Comparison of ENCODE assay signal across 15 mouse cellular contexts in the genomic region with DNA sequence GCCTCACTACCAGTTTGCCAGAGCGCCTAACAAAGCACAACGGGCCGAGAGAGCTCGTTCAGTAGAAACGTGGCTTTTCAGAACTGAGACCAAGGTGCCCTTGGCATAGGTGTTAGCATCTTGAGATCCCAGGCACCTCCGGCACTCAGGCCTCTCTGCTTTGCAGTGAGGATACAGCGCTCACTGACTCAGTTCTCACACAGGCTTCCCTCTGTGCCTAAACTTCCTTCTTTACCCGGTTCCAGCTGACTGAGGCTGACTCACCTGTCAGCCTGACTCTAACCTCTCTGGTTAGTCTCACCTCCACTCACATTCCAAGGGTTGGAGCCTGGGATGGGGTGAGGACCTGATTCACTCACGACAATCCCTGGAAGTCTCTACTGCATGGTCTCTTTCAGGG. TPM values are rescaled to one million over a fixed set of nuclear protein-coding genes. Genes with fewer than 3 reads are reported as not detected.
DNase-seq lines count a peak whose midpoint lies in the region; ATAC-seq and TF ChIP-seq lines count a peak whose summit lies in the region.
"Had no signal": no experiment of that assay in that cellular context is flagged by ENCODE, and none has a peak within 500 bp of the region (broad histone marks: within the 10 kb centered on the region; RNA-seq: fewer than 3 reads in every experiment).

No protein-coding gene starts in this region.

- no peak overlapping the region for H3K9ac ChIP-seq in forebrain, embryonic 15.5 days (replicated peaks)
- no peak overlapping the region for H3K9ac ChIP-seq in forebrain, embryonic 12.5 days
- H3K9ac ChIP-seq in kidney, embryonic 15.5 days: no peak overlapping the region
- H3K9ac ChIP-seq in kidney, embryonic 14.5 days (ENCODE audit: low read depth, low read length): no peak overlapping the region
- H3K9ac ChIP-seq in neural tube, embryonic 12.5 days: no peak overlapping the region
- H3K9ac ChIP-seq in stomach, postnatal 0 days (ENCODE audit: low read length): no peak overlapping the region
- H3K9ac ChIP-seq: embryonic facial prominence, embryonic 12.5 days; liver, embryonic 13.5 days had no signal

- ATAC-seq in forebrain, embryonic 15.5 days (replicated peaks): peak; percentile 11; the same call in 1 of the 2 replicates
- ATAC-seq in forebrain, embryonic 12.5 days (ENCODE audit: low FRiP score): no peak
- ATAC-seq in kidney, embryonic 15.5 days (replicated peaks; ENCODE audit: low FRiP score): peak; percentile 70; the same call in 1 of the 2 replicates
- ATAC-seq in kidney, embryonic 14.5 days (ENCODE audit: low FRiP score, low TSS enrichment): no peak
- no peak for ATAC-seq in neural tube, embryonic 12.5 days (ENCODE audit: low FRiP score, low read depth)
- peak; percentile 42; the same call in 1 of the 2 replicates for ATAC-seq in stomach, postnatal 0 days (ENCODE audit: low FRiP score, low TSS enrichment)
- ATAC-seq in activated CD4-positive, CD25-positive, alpha-beta regulatory T cell, adult 4 months: no peak

- H3K4me2 ChIP-seq in forebrain, embryonic 15.5 days (replicated peaks): no peak overlapping the region
- H3K4me2 ChIP-seq in forebrain, embryonic 12.5 days: no peak overlapping the region
- no peak overlapping the region for H3K4me2 ChIP-seq in kidney, embryonic 15.5 days
- no peak overlapping the region for H3K4me2 ChIP-seq in kidney, embryonic 14.5 days (replicated peaks; ENCODE audit: low read depth, low read length)
- no peak overlapping the region for H3K4me2 ChIP-seq in neural tube, embryonic 12.5 days (replicated peaks)
- H3K4me2 ChIP-seq in stomach, postnatal 0 days (replicated peaks; ENCODE audit: low read depth): no peak overlapping the region
- H3K4me2 ChIP-seq: embryonic facial prominence, embryonic 12.5 days; liver, embryonic 13.5 days had no signal

- no peaks in the 10 kb centered on the region for H3K27me3 ChIP-seq in forebrain, embryonic 15.5 days
- no peaks in the 10 kb centered on the region; the same call in 1 of the 2 replicates for H3K27me3 ChIP-seq in forebrain, embryonic 12.5 days
- H3K27me3 ChIP-seq in kidney, embryonic 15.5 days: no peaks in the 10 kb centered on the region
- H3K27me3 ChIP-seq in kidney, embryonic 14.5 days (ENCODE audit: control insufficient read depth, insufficient read depth, low read length): no peaks in the 10 kb centered on the region
- no peaks in the 10 kb centered on the region for H3K27me3 ChIP-seq in neural tube, embryonic 12.5 days (replicated peaks)
- no peaks in the 10 kb centered on the region for H3K27me3 ChIP-seq in stomach, postnatal 0 days (ENCODE audit: control insufficient read depth, insufficient read depth, low read length)
- H3K27me3 ChIP-seq: embryonic facial prominence, embryonic 12.5 days; liver, embryonic 13.5 days had no signal

- peak overlapping the region; percentile 80 for H3K27ac ChIP-seq in forebrain, embryonic 15.5 days (replicated peaks)
- H3K27ac ChIP-seq in forebrain, embryonic 12.5 days: no peak overlapping the region
- H3K27ac ChIP-seq in kidney, embryonic 15.5 days: peak overlapping the region; percentile 64; the same call in 1 of the 2 replicates
- H3K27ac ChIP-seq in kidney, embryonic 14.5 days (ENCODE audit: low read depth, low read length): no peak overlapping the region
- 0 out of 2 replicates have a peak overlapping the region, but pooled peaks have one; percentile 10 for H3K27ac ChIP-seq in neural tube, embryonic 12.5 days
- 0 out of 2 replicates have a peak overlapping the region, but pooled peaks have one; percentile 3 for H3K27ac ChIP-seq in stomach, postnatal 0 days (replicated peaks)
- H3K27ac ChIP-seq: embryonic facial prominence, embryonic 12.5 days; liver, embryonic 13.5 days had no signal

- no peak for TF ChIP-seq EP300 in stomach, postnatal 0 days (optimal IDR thresholded peaks at IDR 0.05)

- H3K36me3 ChIP-seq in forebrain, embryonic 15.5 days: no peaks in the 10 kb centered on the region
- H3K36me3 ChIP-seq in forebrain, embryonic 12.5 days (replicated peaks): no peaks in the 10 kb centered on the region
- no peaks in the 10 kb centered on the region for H3K36me3 ChIP-seq in kidney, embryonic 15.5 days
- no peaks in the 10 kb centered on the region for H3K36me3 ChIP-seq in kidney, embryonic 14.5 days (ENCODE audit: control insufficient read depth, insufficient read depth, low read length)
- H3K36me3 ChIP-seq in neural tube, embryonic 12.5 days: no peaks in the 10 kb centered on the region
- H3K36me3 ChIP-seq in stomach, postnatal 0 days (ENCODE audit: control insufficient read depth, insufficient read depth, low read length): no peaks in the 10 kb centered on the region
- H3K36me3 ChIP-seq: embryonic facial prominence, embryonic 12.5 days; liver, embryonic 13.5 days had no signal

- no peak for DNase-seq in neural tube, embryonic 10.5 days (ENCODE audit: extremely low spot score, low spot score)
- DNase-seq in stomach, postnatal 0 days (ENCODE audit: low spot score): no peak
- DNase-seq: adrenal gland, postnatal 25 days; cerebellum, adult 8-10 months; kidney, adult 18-20 months; liver, embryonic 13.5 days; lung, postnatal 10 days had no signal

- TF ChIP-seq CTCF in stomach, postnatal 0 days (IDR thresholded peaks at IDR 0.05; ENCODE audit: low read depth): no peak

- no peaks in the 10 kb centered on the region for H3K9me3 ChIP-seq in forebrain, embryonic 15.5 days
- H3K9me3 ChIP-seq in forebrain, embryonic 12.5 days: no peaks in the 10 kb centered on the region
- no peaks in the 10 kb centered on the region for H3K9me3 ChIP-seq in kidney, embryonic 15.5 days (replicated peaks)
- H3K9me3 ChIP-seq in kidney, embryonic 14.5 days (ENCODE audit: control insufficient read depth, low read length): no peaks in the 10 kb centered on the region
- H3K9me3 ChIP-seq in neural tube, embryonic 12.5 days: no peaks in the 10 kb centered on the region
- no peaks in the 10 kb centered on the region for H3K9me3 ChIP-seq in stomach, postnatal 0 days (ENCODE audit: control insufficient read depth, low read length)
- H3K9me3 ChIP-seq: embryonic facial prominence, embryonic 12.5 days; liver, embryonic 13.5 days had no signal

- WGBS in forebrain, embryonic 15.5 days: 52% methylated on average over 9 of the region's 9 CpGs
- WGBS in forebrain, embryonic 12.5 days: 76% methylated on average over 9 of the region's 9 CpGs
- 76% methylated on average over 9 of the region's 9 CpGs for WGBS in kidney, embryonic 15.5 days
- 74% methylated on average over 9 of the region's 9 CpGs for WGBS in kidney, embryonic 14.5 days
- WGBS in neural tube, embryonic 12.5 days: 85% methylated on average over 9 of the region's 9 CpGs
- 64% methylated on average over 9 of the region's 9 CpGs for WGBS in stomach, postnatal 0 days

- peaks cover 37% of the 10 kb centered on the region for H3K4me1 ChIP-seq in forebrain, embryonic 15.5 days
- peaks cover 33% of the 10 kb centered on the region for H3K4me1 ChIP-seq in forebrain, embryonic 12.5 days
- peaks cover 22% of the 10 kb centered on the region for H3K4me1 ChIP-seq in kidney, embryonic 15.5 days
- H3K4me1 ChIP-seq in kidney, embryonic 14.5 days (ENCODE audit: control insufficient read depth, insufficient read depth, low read length): 0 out of 2 replicates have a peak, but pooled peaks cover 7% of the 10 kb centered on the region
- peaks cover 18% of the 10 kb centered on the region for H3K4me1 ChIP-seq in neural tube, embryonic 12.5 days
- H3K4me1 ChIP-seq in stomach, postnatal 0 days (replicated peaks; ENCODE audit: control insufficient read depth, insufficient read depth): no peaks in the 10 kb centered on the region
- H3K4me1 ChIP-seq: embryonic facial prominence, embryonic 12.5 days had no signal

- no peak overlapping the region for H3K4me3 ChIP-seq in forebrain, embryonic 15.5 days
- H3K4me3 ChIP-seq in forebrain, embryonic 12.5 days (replicated peaks): no peak overlapping the region
- H3K4me3 ChIP-seq in kidney, embryonic 15.5 days (replicated peaks): no peak overlapping the region
- H3K4me3 ChIP-seq in kidney, embryonic 14.5 days (ENCODE audit: low read length): no peak overlapping the region
- no peak overlapping the region for H3K4me3 ChIP-seq in neural tube, embryonic 12.5 days
- H3K4me3 ChIP-seq in stomach, postnatal 0 days (ENCODE audit: low read depth, low read length): no peak overlapping the region
- H3K4me3 ChIP-seq: embryonic facial prominence, embryonic 12.5 days; liver, embryonic 13.5 days; myocyte had no signal

RNA-seq across cellular contexts. Expression of a gene that starts 15.7 kb away (rescaled TPM):
- 17.0 and 19.5 TPM in 2 replicates for polyA plus RNA-seq in forebrain, embryonic 15.5 days (2015; fragmentation: Nextera tagmentation; extraction: Ambion mirVana)
- polyA plus RNA-seq in forebrain, embryonic 12.5 days (2016; fragmentation: Nextera tagmentation; extraction: Ambion mirVana): 16.7 and 16.8 TPM in 2 replicates
- 5.6 and 7.8 TPM in 2 replicates for polyA plus RNA-seq in kidney, embryonic 15.5 days (2015; fragmentation: Nextera tagmentation; extraction: Ambion mirVana)
- 8.1 and 10.0 TPM in 2 replicates for polyA plus RNA-seq in kidney, embryonic 14.5 days (2014; fragmentation: Nextera tagmentation; extraction: Ambion mirVana)
- 23.3 and 23.5 TPM in 2 replicates for polyA plus RNA-seq in neural tube, embryonic 12.5 days (2016; fragmentation: Nextera tagmentation; extraction: Ambion mirVana)
- polyA plus RNA-seq in stomach, postnatal 0 days (2015; fragmentation: Nextera tagmentation; extraction: Ambion mirVana): 4.4 and 4.5 TPM in 2 replicates
- 10 to 100 TPM in 1 of 2 experiments, 1 to 10 TPM in 1; 7.7 to 13.8 TPM for polyA plus RNA-seq in activated CD4-positive, CD25-positive, alpha-beta regulatory T cell, adult 4 months (2017; shearing (Covaris generic))

Comparison
In these comparisons a context has a peak if more than half of its experiments do, and no peak if none do; other contexts are left out.
1. ATAC-seq: peak in forebrain, embryonic 15.5 days (single experiment), kidney, embryonic 15.5 days (single experiment) and stomach, postnatal 0 days (single experiment); none in forebrain, embryonic 12.5 days (single experiment), kidney, embryonic 14.5 days (single experiment), neural tube, embryonic 12.5 days (single experiment) and activated CD4-positive, CD25-positive, alpha-beta regulatory T cell, adult 4 months (single experiment).
2. H3K27ac ChIP-seq: peak in forebrain, embryonic 15.5 days (single experiment), kidney, embryonic 15.5 days (single experiment), neural tube, embryonic 12.5 days (single experiment) and stomach, postnatal 0 days (single experiment); none in forebrain, embryonic 12.5 days (single experiment) and kidney, embryonic 14.5 days (single experiment).